Mouse (Mus musculus): Measurements from ENCODE around the gene Dbp.

DNA sequence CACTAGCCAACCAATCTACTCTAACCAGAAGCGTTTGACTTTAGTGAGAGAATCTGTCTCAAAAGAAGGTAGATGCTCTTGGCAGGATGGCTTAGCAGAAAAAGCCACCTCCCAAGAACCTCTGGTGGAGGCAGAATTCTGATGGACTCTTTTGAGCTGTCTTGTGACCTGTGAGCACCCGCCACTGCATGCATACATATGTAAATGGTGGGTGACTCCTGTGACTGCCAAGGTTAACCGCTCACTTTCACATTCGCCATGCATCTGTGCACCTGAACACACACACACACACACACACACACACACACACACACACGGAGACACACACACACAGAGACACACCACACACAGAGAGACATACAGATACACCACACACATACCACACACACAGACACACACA lies 42.6 kb downstream of the Dbp start:
- TF ChIP-seq TAL1 (IDR thresholded peaks at IDR 0.05; ENCODE audit: low read length) (no peak), GATA1 (IDR thresholded peaks at IDR 0.05; ENCODE audit: low read length) (no peak)
